In genomic region chr14:73331386-73331785, GRCm38 (mm10) we compare ENCODE assay signal across 22 mouse cellular contexts. TPM values are rescaled to one million over a fixed set of nuclear protein-coding genes. Genes with fewer than 3 reads are reported as not detected.
DNase-seq lines count a peak whose midpoint lies in the region; ATAC-seq lines count a peak whose summit lies in the region.
"Had no signal": no experiment of that assay in that cellular context is flagged by ENCODE, and none has a peak within 500 bp of the region (broad histone marks: within the 10 kb centered on the region; RNA-seq: fewer than 3 reads in every experiment).

No protein-coding gene starts in this region.

- no peak overlapping the region for H3K27ac ChIP-seq in heart, embryonic 10.5 days
- H3K27ac ChIP-seq in midbrain, embryonic 11.5 days (ENCODE audit: low read depth, low read length), result no peak overlapping the region
- no peak overlapping the region for H3K27ac ChIP-seq in midbrain, embryonic 10.5 days (replicated peaks)
- H3K27ac ChIP-seq: embryonic facial prominence, embryonic 13.5 days; embryonic facial prominence, embryonic 15.5 days; forebrain, embryonic 10.5 days; forebrain, embryonic 12.5 days had no signal

- H3K9ac ChIP-seq in midbrain, embryonic 11.5 days (ENCODE audit: low read length), result no peak overlapping the region
- H3K9ac ChIP-seq: embryonic facial prominence, embryonic 13.5 days; embryonic facial prominence, embryonic 15.5 days; forebrain, embryonic 12.5 days had no signal

- no peak for ATAC-seq in midbrain, embryonic 11.5 days (ENCODE audit: low FRiP score)
- ATAC-seq: forebrain, embryonic 14.5 days had no signal

- DNase-seq in heart, postnatal 4 days, result peak; percentile 17
- DNase-seq in heart, embryonic 10.5 days (ENCODE audit: low spot score), result no peak
- DNase-seq in kidney, postnatal 10 days, result peak; percentile 49
- no peak for DNase-seq in kidney, adult 18-20 months
- DNase-seq in midbrain, embryonic 11.5 days (ENCODE audit: low spot score, missing footprints), result peak; percentile 2
- DNase-seq in midbrain, embryonic 10.5 days (ENCODE audit: low spot score), result no peak
- DNase-seq: adrenal gland, adult 2 months; adrenal gland, postnatal 10 days; adrenal gland, postnatal 25 days; cerebellum, adult 11 months; cerebellum, adult 18-20 months; cerebellum, adult 8-10 months; cerebellum, adult 9-11 months; cerebellum, postnatal 14 days; cerebellum, postnatal 36 days; embryo, embryonic 11 days had no signal

- H3K9me3 ChIP-seq in heart, embryonic 10.5 days, result no peaks in the 10 kb centered on the region
- no peaks in the 10 kb centered on the region for H3K9me3 ChIP-seq in midbrain, embryonic 11.5 days (ENCODE audit: control insufficient read depth, low read length)
- no peaks in the 10 kb centered on the region for H3K9me3 ChIP-seq in midbrain, embryonic 10.5 days (replicated peaks)
- H3K9me3 ChIP-seq: embryonic facial prominence, embryonic 13.5 days; embryonic facial prominence, embryonic 15.5 days; forebrain, embryonic 10.5 days; forebrain, embryonic 12.5 days had no signal

- H3K27me3 ChIP-seq in heart, embryonic 10.5 days (ENCODE audit: insufficient read depth, poor library complexity, severe bottlenecking), result no peaks in the 10 kb centered on the region
- H3K27me3 ChIP-seq in midbrain, embryonic 11.5 days (ENCODE audit: control insufficient read depth, insufficient read depth, low read length), result no peaks in the 10 kb centered on the region
- no peaks in the 10 kb centered on the region for H3K27me3 ChIP-seq in midbrain, embryonic 10.5 days (ENCODE audit: low read depth, poor library complexity, severe bottlenecking)
- H3K27me3 ChIP-seq: embryonic facial prominence, embryonic 13.5 days; embryonic facial prominence, embryonic 15.5 days; forebrain, embryonic 12.5 days had no signal

- H3K36me3 ChIP-seq in heart, embryonic 10.5 days, result no peaks in the 10 kb centered on the region
- no peaks in the 10 kb centered on the region for H3K36me3 ChIP-seq in midbrain, embryonic 11.5 days (ENCODE audit: control insufficient read depth, insufficient read depth, low read length)
- H3K36me3 ChIP-seq in midbrain, embryonic 10.5 days, result no peaks in the 10 kb centered on the region
- H3K36me3 ChIP-seq: embryonic facial prominence, embryonic 13.5 days; embryonic facial prominence, embryonic 15.5 days; forebrain, embryonic 10.5 days; forebrain, embryonic 12.5 days had no signal

- peaks cover 6% of the 10 kb centered on the region for H3K4me1 ChIP-seq in heart, embryonic 10.5 days
- peaks cover 9% of the 10 kb centered on the region for H3K4me1 ChIP-seq in midbrain, embryonic 11.5 days (ENCODE audit: control insufficient read depth, insufficient read depth, low read length)
- H3K4me1 ChIP-seq in midbrain, embryonic 10.5 days, result peaks cover 15% of the 10 kb centered on the region

- WGBS in heart, embryonic 10.5 days, result 70% methylated on average over 4 of the region's 4 CpGs
- WGBS in midbrain, embryonic 11.5 days, result 92% methylated on average over 4 of the region's 4 CpGs
- WGBS in midbrain, embryonic 10.5 days, result 94% methylated on average over 4 of the region's 4 CpGs

- H3K4me3 ChIP-seq in heart, embryonic 10.5 days, result no peak overlapping the region
- no peak overlapping the region for H3K4me3 ChIP-seq in midbrain, embryonic 11.5 days (ENCODE audit: low read depth, low read length)
- no peak overlapping the region for H3K4me3 ChIP-seq in midbrain, embryonic 10.5 days
- H3K4me3 ChIP-seq: embryonic facial prominence, embryonic 13.5 days; embryonic facial prominence, embryonic 15.5 days; erythroblast, embryonic 14.5 days; forebrain, embryonic 10.5 days; forebrain, embryonic 12.5 days had no signal

- no peak overlapping the region for H3K4me2 ChIP-seq in midbrain, embryonic 11.5 days
- H3K4me2 ChIP-seq: embryonic facial prominence, embryonic 13.5 days; embryonic facial prominence, embryonic 15.5 days; forebrain, embryonic 12.5 days had no signal

RNA-seq across cellular contexts. Expression of gene Rb1, which starts 5.8 kb away (rescaled TPM):
- total RNA-seq in heart, postnatal 4 days (2021), result 10 to 100 TPM; 16.9 to 19.2 TPM
- polyA plus RNA-seq in heart, embryonic 10.5 days (2016; fragmentation: Nextera tagmentation; extraction: Ambion mirVana), result 7.7 and 9.5 TPM in 2 replicates
- polyA plus RNA-seq in midbrain, embryonic 11.5 days (2014; fragmentation: Nextera tagmentation; extraction: Ambion mirVana), result 41.4 and 49.2 TPM in 2 replicates
- 25.9 and 26.3 TPM in 2 replicates for polyA plus RNA-seq in midbrain, embryonic 10.5 days (2016; fragmentation: Nextera tagmentation; extraction: Ambion mirVana)

RNA-seq across cellular contexts. Expression of gene Itm2b, which starts 53.7 kb away (rescaled TPM):
- 100 to 1,000 TPM; 441 to 466 TPM for total RNA-seq in heart, postnatal 4 days (2021)
- polyA plus RNA-seq in heart, embryonic 10.5 days (2016; fragmentation: Nextera tagmentation; extraction: Ambion mirVana), result 330 and 384 TPM in 2 replicates
- polyA plus RNA-seq in midbrain, embryonic 11.5 days (2014; fragmentation: Nextera tagmentation; extraction: Ambion mirVana), result 325 and 356 TPM in 2 replicates
- 226 and 281 TPM in 2 replicates for polyA plus RNA-seq in midbrain, embryonic 10.5 days (2016; fragmentation: Nextera tagmentation; extraction: Ambion mirVana)

Comparison
In these comparisons a context has a peak if more than half of its experiments do, and no peak if none do; other contexts are left out.
1. DNase-seq: peak in heart, postnatal 4 days (single experiment), kidney, postnatal 10 days (single experiment) and midbrain, embryonic 11.5 days (single experiment); none in heart, embryonic 10.5 days (single experiment), kidney, adult 18-20 months (single experiment) and midbrain, embryonic 10.5 days (single experiment).